Mouse (Mus musculus) heart, adult 2 months (tissue): ENCODE data around the gene Thap8.
A peak's percentile ranks its signal among the peaks of the same experiment; 100 is the strongest.

ENCODE experiments used
- CTCF ChIP-seq: fragments of 200-600 bp; IDR thresholded peaks from 2 replicates; pipeline ENCODE4 v1.8.1; 2022; ENCODE audit warnings: antibody characterized with exemption, mild to moderate bottlenecking, moderate library complexity
- POLR2A ChIP-seq: fragments of 200-500 bp; IDR thresholded peaks from 2 replicates; pipeline ENCODE4 v1.6.1; 2011; ENCODE audit warnings: mild to moderate bottlenecking, low read depth, low read length, control low read depth; ENCODE audit not compliant: insufficient read depth

GRCm38 (mm10) chr7:30300914-30301313 is 21.0 kb downstream of the Thap8 start:
- TF ChIP-seq POLR2A, result no peak
- peak; percentile 79 for TF ChIP-seq CTCF
